Mouse (Mus musculus) thymus, adult 2 months (tissue): ENCODE measurements around the gene Ank3.

Source experiments
- CTCF ChIP-seq: fragments of 200-500 bp; IDR thresholded peaks from 2 replicates; pipeline ENCODE4 v1.5.1; 2012; ENCODE audit warnings: mild to moderate bottlenecking, control low read depth, low read length, moderate library complexity, borderline replicate concordance; ENCODE audit not compliant: control insufficient read depth, poor library complexity, insufficient read depth; ENCODE audit errors: extremely low read depth
- POLR2A ChIP-seq: fragments of 200-500 bp; IDR thresholded peaks from 2 replicates; pipeline ENCODE4 v1.6.1; 2012; ENCODE audit warnings: mild to moderate bottlenecking, low read length, control low read depth, moderate library complexity; ENCODE audit not compliant: control insufficient read depth, poor library complexity, insufficient read depth; ENCODE audit errors: extremely low read depth

GRCm38 (mm10) chr10:69435213-69435612 lies 36.6 kb downstream of the Ank3 start:
- TF ChIP-seq CTCF (no peak), POLR2A (no peak)
